Mouse (Mus musculus) G1E (cell line): ENCODE data around the gene Golm1.

ENCODE experiments used
- CTCF ChIP-seq: IDR thresholded peaks from 2 replicates; pipeline ENCODE4 v1.5.1; 2012; ENCODE audit warnings: low read depth, low read length, inconsistent platforms, mixed read lengths
- GATA1 ChIP-seq: IDR thresholded peaks from 2 replicates; pipeline ENCODE4 v1.6.1; 2012; ENCODE audit warnings: borderline replicate concordance, low read length, inconsistent platforms, mixed read lengths
- POLR2AphosphoS5 ChIP-seq: IDR thresholded peaks from 2 replicates; pipeline ENCODE4 v1.6.1; 2012; ENCODE audit warnings: low read depth, low read length, inconsistent platforms; ENCODE audit not compliant: insufficient replicate concordance

DNA sequence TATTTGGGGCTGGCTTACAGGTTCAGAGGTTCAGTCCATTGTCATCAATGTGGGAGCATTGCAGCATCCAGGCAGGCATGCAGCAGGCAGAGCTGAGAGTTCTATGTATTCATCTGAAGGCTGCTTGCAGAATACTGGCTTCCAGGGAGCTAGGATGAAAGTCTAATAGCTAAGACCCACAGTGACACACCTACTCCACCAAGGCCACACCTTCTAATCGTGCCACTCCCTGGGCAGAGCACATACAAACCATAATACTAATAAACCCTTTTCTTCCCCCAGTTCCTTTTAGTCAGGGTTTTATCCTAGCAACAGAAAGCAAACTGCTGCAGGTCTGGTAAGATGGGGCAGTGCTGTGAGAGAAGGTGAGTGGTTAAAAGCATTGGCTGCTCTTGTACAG is 83.0 kb downstream of the Golm1 start:
- TF ChIP-seq CTCF, result no peak
- TF ChIP-seq GATA1, result no peak
- TF ChIP-seq POLR2AphosphoS5, result no peak
